Mouse (Mus musculus): ENCODE measurements around the gene Il1rn. TPM values are rescaled to one million over a fixed set of nuclear protein-coding genes. Genes with fewer than 3 reads are reported as not detected.

The Il1rn gene
- polyA plus RNA-seq, 1 experiment from 2014 or later, result 113 TPM

DNA sequence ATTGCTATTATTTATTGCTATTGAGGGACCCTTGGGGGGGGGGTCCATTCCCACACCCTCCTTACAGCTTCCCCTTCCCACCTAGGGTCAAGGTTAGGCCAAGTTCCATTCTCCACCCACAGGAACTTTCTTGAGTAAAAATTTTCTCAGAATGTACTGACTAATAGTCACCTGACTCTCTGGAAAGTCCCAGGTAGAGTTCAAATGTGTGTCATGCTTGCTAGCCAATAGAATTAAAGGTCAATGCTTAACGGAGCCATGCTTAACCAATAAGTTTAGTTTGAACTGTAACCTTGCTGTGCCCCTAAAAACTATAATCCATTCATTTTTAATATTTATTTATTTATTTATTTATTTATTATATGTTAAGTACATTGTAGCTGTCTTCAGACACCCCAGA is 22.7 kb downstream of the Il1rn start:
- no peaks in the 10 kb centered on the region for H3K79me2 ChIP-seq (ENCODE audit: inconsistent target)
- 63% methylated on average over 1 of the region's 1 CpGs for WGBS (ENCODE audit: missing documents)
- no peaks in the 10 kb centered on the region for H3K36me3 ChIP-seq (ENCODE audit: inconsistent target)
- no peak overlapping the region for H3K4me3 ChIP-seq (ENCODE audit: inconsistent target)
- no peak overlapping the region for H3K27ac ChIP-seq

DNA sequence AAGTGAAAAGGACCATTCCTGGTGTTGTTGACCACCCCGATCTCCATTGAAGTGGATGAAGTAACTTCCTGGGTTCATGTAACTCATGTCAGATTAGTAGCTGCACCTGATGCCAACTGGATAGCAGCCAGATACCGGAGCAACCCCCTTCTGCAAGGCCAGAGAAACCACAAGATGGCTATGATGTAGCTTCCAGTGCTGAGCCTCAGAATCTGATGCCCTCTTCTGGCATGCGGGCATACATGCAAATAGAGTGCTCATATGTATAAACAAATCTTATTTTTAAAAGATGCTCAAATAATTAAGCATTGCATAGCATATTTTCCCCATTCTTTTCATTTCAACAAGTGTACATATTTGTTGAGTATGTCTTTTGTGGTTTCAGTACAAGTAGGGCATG is 27.2 kb downstream of the Il1rn start:
- Histone ChIP-seq H3K27ac (no peak overlapping the region), H3K79me2 (ENCODE audit: inconsistent target) (no peaks in the 10 kb centered on the region), H3K4me3 (ENCODE audit: inconsistent target) (no peak overlapping the region), H3K36me3 (ENCODE audit: inconsistent target) (no peaks in the 10 kb centered on the region)
- WGBS (ENCODE audit: missing documents), result 6% methylated on average over 3 of the region's 3 CpGs

DNA sequence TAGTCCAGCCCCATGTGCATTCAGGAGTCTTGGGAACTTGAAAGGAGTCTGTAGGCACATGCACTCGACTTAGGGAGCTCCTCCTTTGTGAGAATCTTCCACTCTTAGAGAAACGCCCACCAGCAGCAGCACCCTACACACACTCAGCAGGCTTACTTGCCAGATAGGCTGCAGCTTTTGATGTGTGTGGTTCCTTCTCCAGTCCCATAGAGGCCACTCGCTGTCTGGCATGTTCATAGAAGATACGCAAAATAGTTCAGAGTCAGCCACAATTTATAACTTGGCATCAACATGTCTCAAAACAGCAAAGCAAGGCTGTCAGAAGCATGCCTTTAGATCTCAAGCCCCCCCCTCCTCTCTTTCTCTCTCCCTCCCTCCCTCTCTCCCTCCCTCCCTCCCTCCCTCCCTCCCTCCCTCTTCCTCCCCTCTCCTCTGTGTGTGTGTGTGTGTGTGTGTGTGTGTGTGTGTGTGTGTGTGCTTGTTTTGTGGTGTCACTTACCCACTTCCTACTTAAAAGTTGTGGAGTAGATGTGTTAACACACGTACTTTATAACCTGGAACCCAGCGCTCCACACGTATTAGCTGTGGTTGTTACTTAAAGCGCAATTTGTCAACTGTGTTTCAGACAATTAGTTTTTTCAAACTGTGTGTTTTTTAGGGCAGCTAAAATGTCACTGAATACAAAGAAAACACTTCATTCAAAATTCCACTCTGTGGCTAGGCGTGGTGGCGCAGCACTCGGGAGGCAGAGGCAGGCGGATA is 29.7 kb downstream of the Il1rn start:
- Histone ChIP-seq H3K27ac (no peak overlapping the region), H3K36me3 (ENCODE audit: inconsistent target) (no peaks in the 10 kb centered on the region), H3K79me2 (ENCODE audit: inconsistent target) (no peaks in the 10 kb centered on the region), H3K4me3 (ENCODE audit: inconsistent target) (no peak overlapping the region)
- 47% methylated on average over 12 of the region's 12 CpGs for WGBS (ENCODE audit: missing documents)

DNA sequence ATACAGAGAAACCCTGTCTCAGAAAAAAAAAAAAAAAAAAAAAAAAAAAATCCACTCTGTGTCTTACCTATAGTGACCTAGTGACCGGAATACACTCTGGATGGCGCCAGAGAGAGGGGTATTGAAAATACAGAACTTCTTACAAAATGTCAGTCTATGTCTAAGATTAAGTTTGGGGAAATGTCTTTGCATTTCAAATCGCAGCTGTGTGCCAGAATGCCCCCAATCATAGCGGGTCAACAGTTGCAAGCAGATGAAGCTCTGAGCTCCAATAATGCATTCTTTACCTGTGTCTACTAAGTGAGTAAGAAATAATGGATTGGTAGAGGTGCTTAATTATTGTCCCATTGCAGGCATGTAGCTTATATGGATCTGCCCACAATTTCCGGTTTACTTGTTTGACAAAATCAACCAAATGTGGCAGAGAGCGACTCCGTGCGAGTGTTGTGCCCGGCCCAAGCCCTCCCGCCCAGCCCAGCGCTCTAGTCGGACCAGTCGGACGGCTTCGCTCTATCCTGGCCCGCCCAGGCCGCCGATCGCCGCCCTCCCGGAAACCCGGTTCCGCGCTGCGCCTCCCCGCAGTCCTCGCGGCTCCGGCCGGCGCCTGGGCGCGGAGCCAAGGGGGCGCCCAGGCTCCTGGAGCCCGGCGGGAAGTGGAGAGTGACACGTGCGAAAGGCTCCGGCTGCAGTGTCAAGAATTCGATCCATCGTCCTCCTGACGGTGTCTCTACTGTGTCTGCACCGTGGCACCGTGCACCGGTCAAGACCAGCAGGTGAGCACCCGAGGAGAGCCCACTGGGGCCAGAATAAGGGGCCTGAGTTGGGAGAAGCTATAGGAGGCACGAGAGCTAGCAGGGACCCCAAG is 30.6 kb downstream of the Il1rn start, which contains the start of gene Psd4:
TSS of gene Psd4 (plus strand) at position 551 of the 865 bp plus-strand sequence.
- WGBS (ENCODE audit: missing documents), result 1% methylated on average over 37 of the region's 47 CpGs
- Histone ChIP-seq H3K27ac (no peak within 1 kb of the TSS; the same call in 1 of the 2 replicates), H3K36me3 (ENCODE audit: inconsistent target) (no peaks in the 10 kb centered on the region), H3K4me3 (ENCODE audit: inconsistent target) (peak within 1 kb of the TSS; percentile 23; the same call in 1 of the 2 replicates), H3K79me2 (ENCODE audit: inconsistent target) (no peaks in the 10 kb centered on the region)

DNA sequence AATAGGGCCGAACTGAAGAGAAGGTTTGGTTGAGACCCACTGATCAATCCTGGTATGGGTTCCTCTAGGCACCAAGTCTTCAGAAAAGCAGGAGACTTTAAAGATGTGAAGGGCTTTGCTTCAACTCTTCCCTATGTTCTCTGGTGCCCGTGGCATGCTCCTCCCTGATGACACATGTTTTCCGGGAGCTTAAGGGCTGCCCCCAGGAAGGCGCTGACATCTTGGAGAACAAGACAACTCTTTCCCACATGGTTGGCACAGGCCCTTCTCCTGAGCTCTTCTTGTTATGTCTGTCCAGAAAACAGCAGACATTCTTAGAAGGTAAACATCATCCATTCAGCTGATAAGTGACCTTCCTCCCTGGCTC is 31.2 kb downstream of the Il1rn start:
- Histone ChIP-seq H3K27ac (no peak overlapping the region), H3K79me2 (ENCODE audit: inconsistent target) (no peaks in the 10 kb centered on the region), H3K4me3 (ENCODE audit: inconsistent target) (no peak overlapping the region; the same call in 1 of the 2 replicates), H3K36me3 (ENCODE audit: inconsistent target) (no peaks in the 10 kb centered on the region)
- WGBS (ENCODE audit: missing documents), result 55% methylated on average over 4 of the region's 4 CpGs

DNA sequence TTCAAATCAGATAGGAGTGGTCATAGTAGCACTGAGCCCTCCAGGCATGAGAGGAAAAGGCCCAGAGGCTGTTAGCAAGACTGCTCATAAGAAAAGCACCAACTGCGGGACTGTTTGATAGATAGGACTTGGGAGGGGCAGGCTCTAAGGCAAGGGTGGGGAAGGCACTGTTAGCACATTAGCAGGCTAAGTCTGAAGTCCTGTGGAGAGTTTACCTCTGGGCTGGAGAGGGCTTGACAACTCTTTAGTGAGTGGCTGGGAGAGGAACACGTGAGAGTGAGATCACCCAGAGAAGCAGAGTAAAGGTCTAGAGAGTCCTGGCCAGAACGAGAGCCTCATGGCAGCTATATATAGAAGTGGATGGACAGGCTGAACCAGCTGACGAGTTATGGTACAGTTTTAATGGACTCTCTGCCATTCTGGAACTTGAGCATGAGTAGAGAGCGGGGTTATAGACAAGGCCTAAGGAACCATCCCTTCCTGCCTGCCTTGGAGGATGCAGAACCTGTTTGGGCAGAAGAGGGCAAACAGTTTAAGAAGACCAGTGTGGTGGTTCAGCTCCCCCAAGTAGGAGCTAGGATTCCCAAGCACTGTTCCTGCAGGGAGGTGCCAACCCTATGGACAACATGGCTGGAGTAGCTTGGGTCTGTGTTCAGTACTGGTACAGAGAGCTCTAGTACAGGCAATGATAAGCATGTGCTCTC is 42.2 kb downstream of the Il1rn start:
- WGBS (ENCODE audit: missing documents), result 98% methylated on average over 5 of the region's 5 CpGs
- no peaks in the 10 kb centered on the region for H3K79me2 ChIP-seq (ENCODE audit: inconsistent target)
- no peak overlapping the region for H3K27ac ChIP-seq
- H3K36me3 ChIP-seq (ENCODE audit: inconsistent target), result no peaks in the 10 kb centered on the region
- no peak overlapping the region for H3K4me3 ChIP-seq (ENCODE audit: inconsistent target)

DNA sequence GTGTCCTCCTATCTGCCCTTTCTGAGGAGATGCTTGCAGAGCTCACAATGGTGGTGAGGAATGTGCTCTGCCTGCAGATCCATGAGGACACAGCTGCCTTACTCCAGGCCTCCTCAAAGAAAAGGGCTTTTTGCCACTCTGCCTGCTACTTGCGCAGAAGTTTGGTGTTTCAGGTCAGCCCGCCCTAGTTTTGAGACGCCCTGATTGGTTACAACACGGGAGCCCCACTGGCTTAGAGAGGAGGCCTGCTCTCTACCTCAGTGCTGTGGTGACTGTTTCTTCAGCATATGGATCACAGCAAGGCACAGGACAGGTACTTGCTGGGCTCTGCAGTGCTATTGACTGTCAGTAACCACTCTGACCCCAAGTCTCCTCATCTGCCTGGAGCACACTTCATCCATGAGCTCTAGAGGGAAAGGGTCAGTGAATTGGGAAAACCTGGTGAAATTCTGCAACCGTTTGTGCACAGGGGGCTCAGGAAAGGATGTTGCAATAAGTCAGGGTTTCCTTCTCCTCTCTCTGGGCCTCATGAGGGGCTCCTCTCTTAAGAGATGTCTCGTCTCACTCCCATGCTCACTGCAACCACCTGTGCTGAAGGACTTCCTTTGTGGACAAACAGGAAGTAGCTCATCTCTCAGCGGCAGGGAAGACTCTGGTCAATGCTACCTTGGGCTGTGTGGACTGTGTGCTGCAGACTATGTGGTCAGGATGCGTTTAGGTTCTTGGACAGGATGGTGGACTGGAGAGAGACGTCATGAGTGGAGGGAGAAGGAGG is 46.0 kb downstream of the Il1rn start:
- Histone ChIP-seq H3K36me3 (ENCODE audit: inconsistent target) (no peaks in the 10 kb centered on the region), H3K27ac (no peak overlapping the region), H3K79me2 (ENCODE audit: inconsistent target) (peaks cover 23% of the 10 kb centered on the region), H3K4me3 (ENCODE audit: inconsistent target) (no peak overlapping the region)
- WGBS (ENCODE audit: missing documents), result 46% methylated on average over 9 of the region's 9 CpGs

DNA sequence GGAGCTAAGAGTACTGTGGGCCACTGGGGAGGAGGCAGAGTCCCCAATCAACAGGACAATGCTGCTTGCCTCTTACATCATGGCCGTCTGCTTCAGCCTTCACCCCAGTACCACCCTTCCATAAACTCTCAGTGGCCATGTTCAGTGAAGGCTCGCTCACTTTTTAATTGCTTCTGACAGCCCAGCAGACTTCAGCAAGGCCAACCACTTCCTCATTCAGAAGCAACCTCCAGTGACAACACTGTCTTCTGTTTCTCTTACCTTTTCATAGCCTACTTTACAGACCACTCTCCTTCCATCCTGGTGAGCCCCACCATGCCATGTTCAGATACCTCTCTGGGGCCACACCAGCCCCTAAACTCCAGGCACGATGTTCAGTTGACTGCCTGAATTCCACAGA is 47.0 kb downstream of the Il1rn start:
- peak overlapping the region; percentile 92 for H3K27ac ChIP-seq
- no peak overlapping the region for H3K4me3 ChIP-seq (ENCODE audit: inconsistent target)

DNA sequence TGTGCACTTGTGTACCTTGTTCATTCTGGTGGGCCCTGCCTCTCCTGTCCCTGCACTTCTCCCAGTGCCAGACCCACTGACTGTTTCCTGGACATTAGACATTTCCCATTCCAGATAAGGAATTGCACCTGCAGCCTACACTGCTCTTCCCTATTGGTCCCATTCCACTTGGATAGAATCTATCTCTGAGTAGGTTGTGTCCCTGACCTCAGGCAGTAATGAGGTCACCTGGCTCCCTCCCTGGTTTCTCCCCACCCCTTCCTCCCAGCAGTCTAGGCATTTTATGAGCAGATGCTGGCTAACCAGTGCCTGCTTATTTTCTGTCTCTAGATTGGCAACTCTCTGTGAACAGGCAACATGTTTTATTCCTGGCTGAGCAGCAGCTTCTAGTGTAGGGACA is 47.7 kb downstream of the Il1rn start:
- Histone ChIP-seq H3K36me3 (ENCODE audit: inconsistent target) (no peaks in the 10 kb centered on the region), H3K27ac (peak overlapping the region; percentile 92), H3K4me3 (ENCODE audit: inconsistent target) (no peak overlapping the region), H3K79me2 (ENCODE audit: inconsistent target) (peaks cover 40% of the 10 kb centered on the region)

More for the DNA sequence above, 47.0 kb downstream of the Il1rn start:
- 14% methylated on average over 3 of the region's 3 CpGs for WGBS (ENCODE audit: missing documents)
- H3K36me3 ChIP-seq (ENCODE audit: inconsistent target), result no peaks in the 10 kb centered on the region
- peaks cover 33% of the 10 kb centered on the region for H3K79me2 ChIP-seq (ENCODE audit: inconsistent target)

DNA sequence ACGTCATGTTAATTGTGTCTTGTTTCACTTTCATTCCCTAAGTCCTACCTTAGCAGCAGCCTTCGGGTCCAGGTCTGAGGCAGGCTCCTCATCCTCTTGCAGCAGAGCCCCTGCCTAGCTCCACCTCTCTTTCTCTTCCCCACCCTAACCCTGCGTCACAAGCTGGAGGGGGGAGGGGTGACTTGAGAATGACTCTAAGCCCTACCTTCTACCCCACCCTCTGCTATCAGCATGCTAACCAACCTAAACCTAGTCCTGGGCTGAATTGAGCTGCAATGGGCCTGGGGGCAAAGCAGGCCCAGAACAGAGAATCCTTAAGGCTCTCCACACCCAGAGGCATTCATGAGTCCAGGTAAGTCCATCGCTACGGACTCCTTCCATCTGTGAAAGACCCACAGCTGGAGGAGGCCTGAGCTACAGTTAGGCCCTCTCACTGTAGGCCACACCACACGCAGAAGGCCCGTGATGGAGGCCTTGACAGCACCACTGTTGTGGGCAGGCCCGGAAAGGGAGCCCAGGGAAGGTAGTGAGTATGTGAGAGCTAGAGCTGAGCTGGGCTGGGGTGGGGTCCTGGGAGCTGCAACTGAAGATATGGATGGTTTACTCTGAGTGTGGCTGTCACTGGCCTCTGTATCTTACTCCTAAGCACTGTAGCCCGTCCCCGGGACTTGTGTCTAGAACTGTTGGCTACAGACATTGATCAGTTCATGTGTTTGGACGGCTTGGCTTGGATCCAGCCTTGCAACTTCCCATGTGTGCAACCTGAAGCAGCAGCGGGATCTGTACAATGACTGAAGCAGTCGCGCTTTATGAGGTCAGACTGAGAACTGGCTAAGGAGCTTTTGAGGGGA is 48.7 kb downstream of the Il1rn start:
- Histone ChIP-seq H3K4me3 (ENCODE audit: inconsistent target) (peak overlapping the region; percentile 90), H3K27ac (peak overlapping the region; percentile 92), H3K79me2 (ENCODE audit: inconsistent target) (peaks cover 50% of the 10 kb centered on the region), H3K36me3 (ENCODE audit: inconsistent target) (0 out of 2 replicates have a peak, but pooled peaks cover 5% of the 10 kb centered on the region)
- 18% methylated on average over 14 of the region's 14 CpGs for WGBS (ENCODE audit: missing documents)

DNA sequence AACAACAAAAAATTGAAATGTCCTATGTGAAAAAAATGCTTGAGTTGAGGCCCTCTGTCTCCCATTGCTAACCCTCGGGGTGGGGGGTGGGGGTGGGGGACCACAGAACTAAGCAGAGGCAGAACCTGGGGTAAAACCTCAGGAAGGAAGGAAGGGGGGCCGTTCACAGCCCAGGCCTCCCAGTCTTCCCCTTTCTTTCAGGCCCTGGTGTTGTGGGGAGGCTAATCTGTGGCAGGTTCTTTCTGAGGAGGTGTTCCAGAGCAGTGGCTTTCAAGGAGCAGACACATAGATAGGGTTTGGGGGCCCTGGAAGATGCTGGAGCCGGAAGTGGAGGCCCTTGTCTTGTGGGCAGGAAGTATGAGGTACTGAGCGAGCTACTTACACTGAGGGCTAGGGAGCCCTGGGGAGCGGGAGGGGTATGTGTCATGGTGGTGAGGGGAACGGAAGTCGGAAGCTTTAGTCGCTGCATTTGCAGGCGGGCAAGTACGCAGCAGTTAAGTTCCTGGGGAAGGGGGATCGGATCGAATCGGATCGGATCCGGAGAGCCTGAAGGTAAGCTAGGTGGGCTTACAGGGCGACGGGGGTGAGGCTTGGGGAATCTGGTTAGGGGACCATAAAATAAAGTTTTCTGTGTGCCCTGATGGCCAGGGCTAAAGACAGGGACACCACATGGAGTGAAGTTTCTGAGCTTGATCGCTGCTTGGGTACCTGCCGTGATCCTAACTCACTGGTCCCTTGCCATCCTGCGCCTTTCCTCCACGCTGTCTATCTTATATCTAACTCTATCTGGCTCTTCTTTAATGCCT is 49.7 kb downstream of the Il1rn start:
- H3K4me3 ChIP-seq (ENCODE audit: inconsistent target), result peak overlapping the region; percentile 90
- H3K79me2 ChIP-seq (ENCODE audit: inconsistent target), result peaks cover 60% of the 10 kb centered on the region
- peaks cover 5% of the 10 kb centered on the region; the same call in 1 of the 2 replicates for H3K36me3 ChIP-seq (ENCODE audit: inconsistent target)
- 3% methylated on average over 21 of the region's 21 CpGs for WGBS (ENCODE audit: missing documents)
- H3K27ac ChIP-seq, result peak overlapping the region; percentile 92

DNA sequence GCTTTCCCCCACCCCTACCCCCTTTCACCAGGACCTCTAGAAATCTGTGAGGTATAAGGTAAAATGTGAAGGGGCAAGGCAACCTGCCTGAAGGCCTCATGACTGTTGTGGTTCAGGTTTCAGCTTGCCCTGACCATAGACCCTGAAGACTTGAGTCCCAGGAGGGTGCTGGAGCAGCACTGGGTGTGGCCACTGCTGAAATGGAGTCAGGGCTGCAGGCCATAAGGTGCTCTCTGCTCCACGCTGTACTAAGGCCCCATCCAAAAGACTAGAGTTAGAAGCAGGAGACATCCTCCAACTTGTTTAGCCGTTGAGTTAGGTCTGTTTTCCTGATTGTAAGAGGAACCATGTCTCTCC is 50.3 kb downstream of the Il1rn start:
- peak overlapping the region; percentile 92 for H3K27ac ChIP-seq
- H3K79me2 ChIP-seq (ENCODE audit: inconsistent target), result peaks cover 66% of the 10 kb centered on the region
- WGBS (ENCODE audit: missing documents), result 0% methylated on average over 2 of the region's 2 CpGs
- H3K36me3 ChIP-seq (ENCODE audit: inconsistent target), result peaks cover 5% of the 10 kb centered on the region; the same call in 1 of the 2 replicates
- H3K4me3 ChIP-seq (ENCODE audit: inconsistent target), result peak overlapping the region; percentile 90

All from macrophage (primary cell).